Mouse (Mus musculus) bone marrow macrophage, adult 2 months (primary cell): Measurements from ENCODE around the gene Serpina1f.

Experiments used
- CTCF ChIP-seq: IDR thresholded peaks from 2 replicates; pipeline ENCODE4 v1.5.1; 2012; ENCODE audit warnings: low read depth, mild to moderate bottlenecking, low read length, moderate library complexity
- POLR2A ChIP-seq: IDR thresholded peaks from 2 replicates; pipeline ENCODE4 v1.6.1; 2012; ENCODE audit warnings: mild to moderate bottlenecking, low read depth, low read length, borderline replicate concordance

DNA sequence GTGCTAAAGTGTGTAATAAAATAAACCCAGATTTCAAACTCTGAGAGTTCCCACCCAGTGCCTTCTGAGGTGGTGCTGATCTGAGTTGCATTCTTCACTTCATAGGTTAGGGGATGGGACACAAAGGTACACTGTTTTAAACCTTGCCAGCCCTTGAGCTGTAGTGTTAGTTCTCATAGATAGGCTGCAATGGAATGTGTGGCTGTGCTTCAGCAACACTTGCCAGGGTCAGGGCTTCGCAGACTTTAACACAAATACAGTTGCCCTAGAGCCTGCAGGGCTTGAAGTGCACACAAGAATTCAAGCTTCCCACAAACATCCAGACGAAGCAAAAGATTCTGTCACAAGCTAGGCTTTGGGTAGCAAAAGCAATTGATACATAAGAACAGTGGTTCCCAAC is 24.4 kb downstream of the Serpina1f start:
- no peak for TF ChIP-seq CTCF
- no peak for TF ChIP-seq POLR2A
